Mouse (Mus musculus) myocyte (in vitro differentiated cells): ENCODE results near the gene Slc39a1.

Source experiments
- E2F4 ChIP-seq: IDR thresholded peaks from one replicate; pipeline ENCODE4 v1.6.1; 2011; ENCODE audit warnings: mild to moderate bottlenecking, control low read depth, moderate library complexity; ENCODE audit not compliant: insufficient read depth
- MAX ChIP-seq: IDR thresholded peaks from one replicate; pipeline ENCODE4 v1.6.1; 2011; ENCODE audit warnings: low read depth, mild to moderate bottlenecking, control low read depth
- POLR2A ChIP-seq: IDR thresholded peaks from one replicate; pipeline ENCODE4 v1.6.1; 2011; ENCODE audit warnings: low read depth, mild to moderate bottlenecking, control low read depth, moderate library complexity; ENCODE audit not compliant: insufficient read length
- TCF3 ChIP-seq: IDR thresholded peaks from one replicate; pipeline ENCODE4 v1.6.1; 2011; ENCODE audit warnings: low read depth, control low read depth; ENCODE audit not compliant: insufficient read length
- USF1 ChIP-seq: IDR thresholded peaks from one replicate; pipeline ENCODE4 v1.6.1; 2011; ENCODE audit warnings: low read depth, mild to moderate bottlenecking, control low read depth, moderate library complexity

GRCm38 (mm10) chr3:90278211-90278610 lies 30.2 kb downstream of the Slc39a1 start:
- TF ChIP-seq USF1 (no peak), POLR2A (no peak), MAX (no peak), TCF3 (no peak), E2F4 (no peak)
